Mouse (Mus musculus) kidney, postnatal 14 days (tissue): ENCODE data around the gene Palld.

Experiments
- DNase-seq: peaks from one replicate; pipeline ENCODE4 v3.0.0; 2022; ENCODE audit warnings: mixed read lengths

Gene Palld

GRCm38 (mm10) chr8:61625656-61626210, 276.8 kb downstream of the Palld start:
- no peak for DNase-seq

- no peak for DNase-seq
Observed at GRCm38 (mm10) chr8:61623485-61624417, 278.7 kb downstream of the Palld start.

- no peak for DNase-seq
Observed at GRCm38 (mm10) chr8:61621300-61621699, 281.2 kb downstream of the Palld start.

- DNase-seq, result no peak
Observed at GRCm38 (mm10) chr8:61617651-61618050, 284.8 kb downstream of the Palld start.

DNA sequence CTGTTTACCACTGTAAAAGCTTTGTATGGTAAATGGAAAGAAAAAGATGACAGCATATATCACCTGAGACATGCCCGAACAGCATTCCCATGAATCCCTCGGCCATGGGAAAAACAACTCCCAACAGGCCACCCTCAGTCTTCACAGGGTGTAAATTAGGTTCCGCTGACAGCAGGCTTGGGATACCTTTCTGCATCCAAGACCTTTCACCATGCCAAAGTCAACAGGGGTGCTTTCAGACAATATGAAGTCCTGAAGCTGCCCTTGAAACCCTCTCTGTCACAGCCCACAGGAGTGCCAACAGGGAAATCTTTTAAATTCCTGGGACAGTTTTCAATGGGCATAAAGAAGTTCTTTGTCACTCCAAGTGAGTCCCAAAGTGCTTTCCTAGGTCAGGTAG, 285.4 kb downstream of the Palld start:
- DNase-seq, result no peak

DNA sequence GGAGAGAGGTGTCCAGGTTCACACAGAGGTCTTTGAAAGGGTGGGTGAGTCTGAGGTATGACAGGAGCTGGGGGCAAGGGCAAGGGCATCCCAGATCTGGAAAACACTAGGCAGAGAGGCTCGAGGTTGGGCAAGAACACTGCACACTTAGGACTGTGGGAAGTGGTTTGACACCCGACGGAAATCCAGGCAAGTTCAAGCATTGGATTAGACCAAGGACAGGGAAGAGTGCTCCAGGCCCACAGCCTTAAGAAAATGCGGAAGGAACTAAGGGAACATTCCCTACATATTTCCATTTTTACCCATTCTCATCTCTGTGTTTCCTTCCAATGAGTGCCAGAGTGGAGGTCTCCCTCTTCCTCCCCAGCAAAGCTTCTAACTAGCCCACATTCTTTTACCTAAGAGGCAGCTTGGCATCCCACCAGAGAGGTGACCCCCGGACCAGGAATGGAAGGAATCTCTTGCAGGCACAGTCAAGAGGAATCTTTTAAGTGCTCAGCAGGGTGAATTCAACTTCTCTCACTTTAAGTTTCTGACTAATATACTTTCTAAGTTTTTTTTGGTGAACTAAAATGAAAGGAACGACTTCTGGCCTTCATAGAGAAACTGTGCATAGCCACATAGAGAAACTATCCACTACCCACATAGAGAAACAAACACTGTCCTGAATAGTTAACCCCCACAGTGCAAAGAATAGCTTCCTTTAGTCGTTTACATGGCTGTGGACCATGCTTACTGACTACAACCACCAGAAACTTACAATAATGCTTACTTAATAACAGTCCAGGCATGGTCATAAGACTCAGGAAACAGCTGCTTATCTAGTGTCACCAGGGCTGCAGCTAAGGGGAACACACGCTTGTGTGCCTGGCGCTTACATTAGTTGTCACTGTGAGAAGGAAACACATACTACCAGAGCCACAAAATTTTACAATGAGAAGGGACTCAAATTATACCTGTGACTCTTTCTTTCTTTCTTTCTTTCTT, 286.5 kb downstream of the Palld start:
- DNase-seq, result no peak

DNA sequence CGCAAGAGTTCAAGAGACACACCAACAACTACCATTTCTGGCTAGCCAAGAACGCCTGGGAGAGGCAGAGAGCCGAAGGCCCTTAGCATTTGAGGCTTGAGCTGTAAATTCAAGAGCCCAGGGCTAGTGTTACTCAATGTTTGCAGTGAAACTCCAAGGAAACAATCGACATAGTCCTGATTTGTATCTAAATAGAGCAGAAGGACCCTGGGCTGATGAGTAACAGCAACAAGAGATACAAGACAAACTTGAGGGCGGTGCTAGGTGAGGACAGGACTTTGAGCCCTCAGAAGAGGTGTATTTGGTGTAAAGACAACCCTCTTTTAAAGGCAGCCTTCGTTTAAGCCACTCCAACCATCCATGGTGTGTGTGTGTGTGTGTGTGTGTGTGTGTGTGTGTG, 290.7 kb downstream of the Palld start:
- DNase-seq, result no peak

DNA sequence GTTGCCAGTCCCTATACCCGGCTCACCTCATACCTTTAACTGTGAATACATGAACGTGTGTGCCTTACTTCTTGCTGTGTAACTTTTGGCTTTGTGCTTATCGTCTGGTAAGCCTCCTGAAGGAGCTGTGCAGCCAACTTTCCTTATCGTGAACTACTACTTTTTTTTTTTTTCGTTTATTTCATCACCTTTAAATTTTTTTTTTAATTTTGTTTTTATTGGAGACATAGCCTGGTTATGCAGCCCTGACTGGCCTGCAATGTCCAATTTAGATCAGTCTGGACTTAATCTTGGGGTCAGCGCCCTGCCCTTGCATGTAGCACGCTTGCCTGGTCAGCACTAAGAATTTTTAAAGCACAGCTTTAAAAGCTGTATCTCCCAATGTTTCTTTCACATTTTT, 291.4 kb downstream of the Palld start:
- DNase-seq, result no peak

DNA sequence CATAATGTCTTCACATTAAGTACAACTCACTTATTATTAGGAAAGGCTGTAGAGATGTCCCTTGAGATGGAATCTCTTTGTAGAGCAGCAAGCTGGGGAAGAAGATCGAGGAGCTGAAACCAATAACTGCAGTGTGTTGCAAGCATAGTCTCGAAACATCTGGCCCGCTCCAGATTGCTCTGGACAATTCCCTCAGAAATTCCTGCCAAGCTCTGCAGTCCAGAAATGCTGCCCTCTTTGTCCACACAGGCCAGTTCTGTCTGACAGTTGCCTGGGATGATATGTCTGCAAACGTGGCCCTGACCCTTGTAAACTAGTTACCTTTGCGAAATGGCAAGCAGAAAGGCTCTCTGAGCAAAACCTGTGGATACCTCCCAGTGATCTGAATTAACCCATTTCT, 291.9 kb downstream of the Palld start:
- no peak for DNase-seq

DNA sequence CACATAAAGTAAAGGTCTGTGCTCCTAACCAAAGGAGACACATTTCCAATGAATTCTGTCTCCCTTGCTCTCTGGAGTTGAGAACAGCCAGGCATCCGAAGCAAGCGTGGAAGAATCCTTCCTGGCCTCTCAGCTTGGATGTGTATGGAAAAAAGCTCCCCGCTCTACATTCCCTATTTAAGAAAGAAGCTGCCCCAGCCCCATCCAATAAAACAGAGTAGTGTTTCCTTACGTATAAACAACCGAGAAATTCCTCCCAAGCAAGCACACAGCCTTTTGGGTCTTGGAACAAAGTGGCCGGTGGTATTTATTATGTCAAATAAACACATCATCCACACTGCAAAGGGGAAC, 295.1 kb downstream of the Palld start:
- no peak for DNase-seq

DNA sequence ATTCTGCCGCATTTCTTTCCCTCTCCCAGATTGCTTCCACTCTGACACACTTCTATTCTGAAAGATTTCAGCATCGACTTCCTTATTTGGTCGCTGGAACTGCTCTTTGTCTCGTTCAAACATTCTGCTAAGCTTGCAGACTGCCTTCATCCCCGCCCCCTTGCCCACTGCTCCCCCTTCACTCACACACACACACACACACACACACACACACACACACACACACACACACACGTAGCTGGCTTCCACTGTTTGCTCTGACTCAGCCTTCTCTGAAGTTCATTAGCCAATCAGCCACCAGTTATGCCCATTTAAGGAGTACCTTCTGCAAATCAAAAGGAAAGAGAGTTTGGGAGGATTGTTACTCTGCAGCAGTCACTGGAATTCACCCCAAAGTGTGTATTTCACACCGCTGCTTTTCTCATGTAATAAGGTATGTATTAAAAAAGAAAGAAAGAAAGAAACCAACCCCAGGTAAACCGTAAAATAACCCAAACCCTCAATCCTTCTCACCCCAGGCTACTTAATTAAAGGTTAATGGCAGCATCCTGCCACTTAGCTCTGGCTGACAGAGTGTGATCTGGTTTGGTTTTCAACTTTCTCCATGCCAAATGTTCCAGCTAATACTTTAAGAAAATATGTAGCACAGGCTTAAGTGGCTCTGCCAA, 295.6 kb downstream of the Palld start:
- DNase-seq, result peak; percentile 86

- no peak for DNase-seq
Observed at GRCm38 (mm10) chr8:61604871-61605270, 297.6 kb downstream of the Palld start.

- DNase-seq, result no peak
Observed at GRCm38 (mm10) chr8:61596889-61597288, 305.6 kb downstream of the Palld start.

- no peak for DNase-seq
Observed at GRCm38 (mm10) chr8:61591446-61591845, 311.0 kb downstream of the Palld start.

DNA sequence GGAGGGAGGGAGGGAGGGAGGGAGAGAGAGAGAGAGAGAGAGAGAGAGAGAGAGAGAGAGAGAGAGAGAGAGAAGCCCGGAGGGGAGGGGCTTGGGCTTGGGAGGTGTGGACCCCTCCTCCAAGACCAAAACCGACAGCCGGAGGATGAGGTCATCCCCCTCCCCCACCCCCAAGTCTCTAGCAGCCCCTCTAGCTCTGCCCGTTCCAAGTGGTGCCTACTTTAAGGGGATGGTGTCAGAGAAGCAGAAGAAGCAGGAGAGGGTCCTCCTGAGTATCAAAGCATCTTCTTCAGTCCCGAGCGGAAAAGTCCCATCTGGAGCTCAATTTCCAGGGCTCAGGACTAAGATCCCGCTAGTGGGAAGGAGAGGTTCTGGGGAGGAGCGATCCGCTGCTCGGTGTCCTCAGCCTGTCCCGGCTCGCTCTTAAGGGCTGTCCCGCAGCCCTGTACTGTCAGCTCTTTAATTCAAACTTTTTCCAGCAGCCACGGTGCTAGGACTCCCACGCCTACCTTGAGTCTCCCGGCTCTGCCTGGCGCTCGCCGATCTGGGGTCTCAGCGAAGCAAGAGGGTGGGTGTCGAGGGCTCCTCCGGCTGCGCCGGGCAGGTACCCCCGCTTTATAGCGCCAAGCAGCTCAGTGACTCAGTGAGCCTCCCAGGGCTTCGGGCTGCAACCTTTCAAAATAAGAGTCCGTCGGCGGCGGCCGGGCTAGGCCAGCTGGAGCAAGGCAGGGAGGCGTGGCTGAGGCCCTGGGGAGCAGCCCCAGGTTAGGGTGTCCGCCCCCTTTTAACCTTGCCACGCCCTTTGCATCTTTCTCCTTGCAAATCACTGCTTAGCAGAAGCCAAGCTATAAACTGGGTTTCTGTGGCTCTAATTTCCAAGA, 311.7 kb downstream of the Palld start:
- peak; percentile 92 for DNase-seq

DNA sequence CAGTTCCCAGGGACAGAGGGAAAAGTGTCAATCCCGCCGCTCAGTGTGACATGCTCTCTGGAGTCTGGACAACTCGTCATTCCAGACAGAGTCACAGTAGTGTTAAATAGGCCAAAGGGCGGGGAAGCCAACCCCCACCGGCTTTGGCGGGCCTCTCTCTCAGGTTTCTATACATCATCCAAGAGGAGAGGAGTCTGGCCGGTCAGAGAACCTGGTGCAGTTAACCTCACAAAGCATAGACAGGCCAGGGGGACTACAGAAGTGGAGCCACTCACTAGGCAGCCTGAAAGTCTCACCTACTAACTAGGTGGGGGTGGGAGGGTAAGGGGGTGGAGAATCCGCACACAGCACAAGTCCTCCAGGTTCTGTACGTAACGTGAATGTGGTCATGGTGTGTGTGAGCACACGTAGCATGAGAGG, 312.5 kb downstream of the Palld start:
- peak; percentile 39 for DNase-seq

DNA sequence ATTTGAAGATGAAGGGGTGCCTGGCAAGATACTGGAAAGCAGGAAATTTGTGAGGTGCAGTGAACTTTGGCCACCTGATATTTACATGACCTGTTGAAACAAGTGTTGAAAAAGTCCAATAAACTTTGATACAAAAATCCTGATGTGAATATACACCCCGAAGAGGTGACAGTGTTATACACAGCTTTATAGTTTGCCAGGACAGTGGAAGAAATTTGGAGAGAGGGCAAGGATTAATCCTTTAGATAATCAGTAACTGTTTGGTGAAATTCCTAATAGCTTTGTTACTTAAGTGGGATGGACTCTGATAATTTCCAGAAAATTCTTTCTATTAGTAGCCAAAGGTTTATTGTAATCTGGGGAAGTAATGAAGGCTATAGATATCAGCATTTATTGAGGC, 314.2 kb downstream of the Palld start:
- DNase-seq, result no peak

DNA sequence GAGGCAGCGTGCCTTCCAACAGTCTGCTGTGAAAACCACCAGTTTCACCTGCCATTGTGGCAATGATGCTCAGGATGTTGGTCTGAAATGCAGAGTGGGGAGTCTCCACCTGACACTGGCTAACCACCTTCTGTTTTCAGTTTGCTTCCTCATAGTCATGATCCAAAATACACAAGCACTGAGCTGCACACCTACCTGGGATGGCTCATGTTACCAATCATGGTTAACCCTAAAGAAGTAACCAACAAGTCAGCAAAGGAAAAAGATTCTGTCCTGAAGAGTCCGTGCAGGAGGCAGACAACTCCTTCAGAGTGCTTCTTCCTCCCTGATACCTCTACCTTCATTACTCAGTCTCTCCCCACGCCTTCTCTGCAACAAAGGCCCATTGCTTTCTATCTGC, 314.8 kb downstream of the Palld start:
- no peak for DNase-seq

DNA sequence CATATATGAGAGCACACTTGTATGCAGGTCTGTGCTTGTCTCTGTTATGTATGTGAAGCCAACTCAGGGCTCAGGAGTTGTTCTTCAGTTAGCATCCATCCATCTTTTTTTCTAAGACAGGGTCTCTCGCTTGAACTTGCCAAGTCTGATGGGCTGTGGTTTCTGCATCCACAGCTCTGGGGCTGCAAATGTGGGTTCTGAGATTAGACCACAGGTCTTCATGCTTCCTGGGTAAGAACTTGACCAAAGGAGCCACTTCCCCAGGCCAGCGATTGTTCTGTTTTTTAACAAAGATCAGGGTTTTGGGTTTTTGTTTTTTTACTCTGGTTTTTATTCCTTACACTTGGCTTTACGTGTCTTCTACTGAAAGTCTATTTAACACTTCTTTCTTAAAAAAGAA, 316.0 kb downstream of the Palld start:
- DNase-seq, result no peak

- no peak for DNase-seq
Observed at GRCm38 (mm10) chr8:61585746-61586145, 316.7 kb downstream of the Palld start.

DNA sequence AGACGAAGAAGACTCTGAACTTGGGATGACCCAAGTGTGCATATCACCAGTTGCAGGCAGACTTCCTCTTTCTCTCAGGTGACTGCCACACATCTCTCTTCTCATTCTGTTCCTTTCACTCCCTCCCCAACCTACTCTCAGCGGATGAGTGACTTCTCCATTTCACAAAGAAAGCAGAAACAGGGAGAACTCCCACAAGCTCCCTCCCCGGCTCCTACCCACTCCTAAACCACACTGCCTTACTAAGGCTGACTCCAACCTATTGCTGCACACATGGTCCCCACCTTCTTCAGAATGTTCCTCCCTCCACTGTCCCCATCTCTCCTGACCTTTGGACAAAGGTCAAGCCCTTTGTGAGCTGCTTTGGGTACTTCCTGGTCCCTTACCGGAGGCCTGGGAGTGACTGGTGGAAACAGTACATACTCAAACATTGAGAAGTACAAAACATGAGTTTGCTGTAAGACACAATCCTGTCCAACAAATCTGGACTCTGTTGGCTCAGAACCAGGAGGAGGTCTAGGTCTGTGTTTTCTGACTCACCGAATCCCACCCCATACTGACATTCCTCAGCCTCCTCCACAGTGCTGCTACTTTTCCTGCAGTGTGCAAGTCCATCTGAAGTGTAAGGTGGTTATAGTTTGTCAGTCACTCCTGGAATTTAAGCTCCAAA, 317.6 kb downstream of the Palld start:
- no peak for DNase-seq
